Mouse (Mus musculus) left cerebral cortex, adult 18-20 months (tissue): ENCODE results near the gene Nat8f6. TPM values are rescaled to one million over a fixed set of nuclear protein-coding genes. Genes with fewer than 3 reads are reported as not detected.
A peak's percentile ranks its signal among the peaks of the same experiment; 100 is the strongest.
"Not testable (repeated sequence)": the region's sequence is repeated elsewhere in the genome, so short reads cannot be mapped to it uniquely, and the experiment has no call there.

ENCODE experiments used
- DNase-seq, 2 experiments: peaks; one replicate each; pipeline ENCODE4 v3.0.0; 2021 to 2022; ENCODE audit warnings: low spot score in 2 of 2, mixed read lengths in 1 of 2
- long read RNA-seq, 2 experiments: library from polyadenylated mRNA; stranded (forward); transcript quantifications; one replicate each; pipeline ENCODE4 v2.0.0; 2021
- total RNA-seq, 2 experiments: library from RNA; stranded (reverse); gene quantifications; 2 replicates each; pipeline ENCODE4 v1.2.3; 2021

Gene Nat8f6
- total RNA-seq: 1 to 10 TPM; 1.1 to 1.6 TPM
- long read RNA-seq, experiment 1, partial matches to known transcripts: 0 of 1 reads
- long read RNA-seq, experiment 1, other reads (novel, unspliced or antisense): 1 of 1 reads
- long read RNA-seq, experiment 2: 0 reads

DNA sequence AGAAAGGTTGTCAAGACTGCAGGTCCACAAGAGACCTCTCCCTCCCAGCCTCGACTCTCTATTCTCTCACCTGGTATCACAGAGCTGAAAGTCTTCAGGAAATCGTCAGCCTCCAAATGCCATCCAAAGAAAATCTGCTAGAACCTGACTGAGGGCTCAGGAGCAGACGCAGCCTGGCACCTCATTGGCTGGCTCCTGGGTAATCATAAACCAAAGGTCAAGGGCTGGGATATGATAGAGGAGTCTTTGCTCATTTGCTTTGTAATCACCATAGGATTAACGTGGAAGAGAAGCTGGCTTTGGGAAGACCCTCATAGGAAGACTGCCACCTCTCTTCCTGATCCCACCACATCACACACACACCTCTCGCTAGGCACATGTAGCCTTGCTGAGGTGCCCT is at the start of gene Nat8f6, which contains the start of gene Nat8f5:
Nat8f6 (minus strand) TSS at position 118 of the 400 bp plus-strand sequence.
Nat8f5 (minus strand) TSS at position 136 of the 400 bp plus-strand sequence.
- DNase-seq: no peak

DNA sequence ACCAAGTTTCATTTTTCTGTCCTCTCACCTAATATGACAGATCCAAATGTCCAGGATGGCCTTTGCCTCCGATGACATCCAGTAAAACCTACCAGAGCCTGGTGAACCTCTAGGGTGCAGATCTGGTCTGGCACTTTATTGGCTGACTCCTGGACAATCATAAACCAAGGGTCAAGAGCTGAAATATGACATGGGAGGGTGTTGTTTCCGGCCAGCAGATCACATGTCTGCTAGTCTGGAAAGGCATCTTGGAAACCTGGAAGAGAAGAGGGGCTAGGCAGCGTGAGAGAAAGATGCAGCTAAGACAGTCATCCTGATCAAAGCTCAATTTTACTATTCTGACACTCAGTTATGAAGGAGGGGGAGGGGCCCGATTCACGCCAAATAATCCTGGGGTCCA is 48.3 kb upstream of the Nat8f6 start, which contains the start of gene Nat8f2:
Nat8f2 (minus strand) TSS at position 153 of the 400 bp plus-strand sequence.
- DNase-seq: not testable (repeated sequence)

DNA sequence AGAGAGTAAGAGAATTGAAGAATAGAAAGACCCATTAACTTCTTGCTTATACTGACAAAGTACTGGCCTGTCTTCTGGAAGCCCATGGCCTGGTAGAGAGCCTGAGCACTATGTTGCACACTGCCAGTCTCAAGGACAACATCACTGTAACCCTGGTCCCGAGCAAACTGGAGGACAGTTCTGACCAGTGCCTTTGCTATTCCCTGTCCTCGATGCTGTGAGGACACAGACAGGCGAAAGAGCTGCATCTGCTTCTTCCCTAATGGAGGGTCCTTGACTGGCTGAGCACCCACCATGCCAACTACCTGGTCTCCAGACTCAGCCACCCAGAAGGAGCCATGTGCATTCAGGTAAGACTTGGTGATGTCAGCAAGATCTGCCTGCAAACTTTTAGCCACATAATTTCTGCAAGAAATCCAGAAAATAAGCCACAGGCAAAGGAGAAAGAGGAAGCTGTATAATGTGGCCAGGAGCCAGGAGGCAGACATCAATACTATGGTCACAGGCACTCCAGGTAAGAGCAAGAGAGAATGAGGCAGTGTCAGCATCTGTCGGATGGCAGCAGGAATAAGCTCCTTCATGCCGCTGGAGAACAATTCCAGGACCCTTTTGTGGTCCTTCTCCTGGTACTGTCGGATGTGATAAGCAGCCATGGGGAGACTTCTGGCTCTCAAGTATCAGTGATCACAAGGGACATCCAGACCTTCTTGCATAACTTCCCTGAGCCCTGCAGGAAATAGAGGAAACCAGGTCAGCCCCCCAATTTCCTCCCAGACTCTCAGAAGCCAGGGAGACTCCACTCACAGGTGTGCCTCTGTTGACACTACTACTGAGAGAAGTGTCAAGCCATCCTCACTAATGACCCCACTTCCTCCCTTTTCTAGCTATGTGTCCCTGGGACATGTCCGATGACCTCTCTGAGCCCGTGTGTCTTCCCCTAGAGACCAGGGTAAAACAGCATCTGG is 47.3 kb upstream of the Nat8f6 start:
- no peak for DNase-seq

DNA sequence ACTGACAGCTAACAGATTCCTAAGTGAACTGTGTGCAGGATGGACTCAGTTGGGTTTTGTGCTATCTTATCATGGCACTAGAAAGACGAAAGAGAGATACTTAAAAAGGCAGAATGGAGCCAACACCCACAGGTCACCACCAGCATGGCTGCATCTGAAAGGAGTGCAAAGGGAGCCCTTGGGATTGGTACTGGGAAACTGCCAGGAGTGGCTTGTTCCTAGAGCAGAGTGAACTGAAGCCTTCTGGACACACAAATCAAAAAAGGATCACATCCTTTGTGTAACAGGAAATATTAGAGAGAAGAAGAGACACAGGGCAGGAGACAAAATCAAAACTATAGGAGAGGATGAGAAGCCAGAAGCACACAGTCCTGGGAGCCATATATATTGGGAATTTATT is 46.2 kb upstream of the Nat8f6 start:
- DNase-seq: not testable (repeated sequence)

DNA sequence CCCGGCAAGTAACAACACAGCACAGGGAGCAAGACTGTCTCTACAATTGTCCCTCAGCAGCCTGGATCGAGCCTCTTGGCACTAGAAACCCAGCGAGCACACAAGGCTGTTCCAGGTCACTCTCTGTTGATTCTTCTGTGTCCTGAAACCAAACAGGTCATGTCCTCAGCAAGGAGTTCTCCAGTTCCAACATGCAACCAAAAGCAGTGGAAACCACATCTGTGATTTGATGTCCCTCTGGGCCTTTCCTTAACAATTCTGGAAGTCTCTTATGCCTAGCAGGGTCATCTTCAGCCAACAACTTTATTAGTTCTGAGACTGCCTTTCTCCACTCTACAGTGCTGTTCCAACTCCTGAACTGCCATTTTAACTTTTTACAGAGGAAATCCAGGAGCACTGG is 45.4 kb upstream of the Nat8f6 start:
- not testable (repeated sequence) for DNase-seq

DNA sequence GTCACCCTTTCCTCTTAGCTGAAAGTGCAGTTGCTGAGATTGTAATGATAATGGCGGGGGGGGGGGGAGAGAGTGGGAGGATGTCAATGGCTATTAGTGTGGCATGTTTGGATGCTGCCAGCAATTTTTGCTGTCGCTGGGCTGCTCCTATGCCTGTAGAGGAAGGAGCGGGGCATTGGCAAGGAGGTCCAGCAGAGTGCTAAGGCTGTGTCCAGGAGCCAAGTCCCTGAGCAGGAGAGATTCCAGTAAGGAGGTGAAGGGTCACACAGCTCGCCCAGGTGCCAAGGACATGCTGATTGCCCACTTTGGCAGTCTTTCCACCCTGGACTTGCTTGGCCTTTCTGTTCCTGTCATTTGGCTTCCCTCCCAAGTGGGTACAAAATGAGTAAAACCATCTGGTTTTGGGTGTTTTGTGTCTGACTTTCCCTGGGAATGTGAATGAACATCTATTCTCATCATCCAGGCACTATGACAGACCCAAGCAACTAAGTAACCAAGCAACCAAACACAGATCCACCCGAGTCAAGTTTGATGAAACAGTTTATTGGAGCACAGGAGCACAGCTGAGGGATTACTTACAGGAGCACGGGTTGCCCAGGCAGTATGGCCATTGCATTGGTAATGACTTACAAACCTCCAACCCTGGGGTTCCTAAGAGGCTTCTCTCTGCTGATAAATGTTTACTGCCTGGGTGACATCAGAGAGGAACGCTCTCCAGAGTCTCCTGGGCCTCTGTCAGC is 44.3 kb upstream of the Nat8f6 start:
- peak in 1 of 2 experiments; percentile 17 for DNase-seq

DNA sequence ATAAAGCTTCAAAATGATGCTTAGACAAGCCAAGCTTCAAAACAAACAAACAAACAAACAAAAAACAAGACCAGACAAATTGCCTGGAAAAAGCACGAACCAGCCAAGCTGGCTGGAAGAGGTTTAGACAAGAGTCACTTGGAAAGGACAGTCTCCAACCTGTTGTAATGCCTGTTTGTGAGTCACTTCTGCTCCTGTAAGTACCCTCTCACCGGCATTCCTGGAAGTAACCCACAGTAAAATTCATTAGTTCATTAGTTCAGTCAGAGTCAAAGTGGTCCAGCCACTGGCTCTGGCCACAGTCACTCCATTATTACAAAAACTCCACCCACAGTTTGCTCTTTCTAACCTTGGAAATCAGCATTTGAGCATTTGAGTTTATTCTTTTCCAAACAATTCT is 43.1 kb upstream of the Nat8f6 start:
- DNase-seq: no peak

DNA sequence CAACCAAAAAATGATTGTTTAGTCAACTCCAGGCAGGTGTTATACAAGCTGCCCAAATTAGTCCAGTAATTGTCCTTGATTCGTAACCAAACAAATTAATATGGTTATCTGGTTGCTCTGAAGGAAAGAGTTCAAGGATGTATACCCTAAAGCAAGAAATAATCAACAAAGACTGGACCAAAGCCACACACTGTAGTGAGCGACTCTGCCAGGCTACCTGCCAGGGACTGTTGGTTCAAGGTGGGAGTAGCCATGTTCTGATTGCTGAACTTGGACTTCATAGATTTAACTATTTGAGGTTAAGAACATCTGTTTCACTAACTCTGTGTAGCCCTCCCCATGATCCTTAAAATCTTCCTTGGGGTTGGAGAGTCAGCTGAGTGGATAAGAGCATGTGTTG is 42.4 kb upstream of the Nat8f6 start:
- no peak for DNase-seq

DNA sequence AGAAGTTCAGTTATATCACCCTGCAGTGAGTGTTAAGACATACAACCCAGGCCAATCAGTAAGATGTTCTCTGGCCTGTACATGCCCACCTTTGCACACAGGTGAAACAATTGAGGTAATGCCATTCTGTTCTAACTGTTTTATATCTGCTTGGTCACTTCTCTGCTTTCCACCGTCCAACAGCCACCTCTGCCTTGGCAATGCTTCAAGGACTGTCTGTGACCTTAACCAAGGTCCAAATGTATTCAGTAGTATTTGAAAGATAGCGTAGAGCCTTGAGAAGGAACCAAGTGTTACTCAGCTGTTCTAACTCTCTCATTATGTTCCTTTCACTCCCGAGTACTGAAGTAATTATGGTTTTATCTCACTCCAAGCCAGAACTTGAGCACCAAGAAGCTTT is 41.8 kb upstream of the Nat8f6 start:
- DNase-seq: no peak

DNA sequence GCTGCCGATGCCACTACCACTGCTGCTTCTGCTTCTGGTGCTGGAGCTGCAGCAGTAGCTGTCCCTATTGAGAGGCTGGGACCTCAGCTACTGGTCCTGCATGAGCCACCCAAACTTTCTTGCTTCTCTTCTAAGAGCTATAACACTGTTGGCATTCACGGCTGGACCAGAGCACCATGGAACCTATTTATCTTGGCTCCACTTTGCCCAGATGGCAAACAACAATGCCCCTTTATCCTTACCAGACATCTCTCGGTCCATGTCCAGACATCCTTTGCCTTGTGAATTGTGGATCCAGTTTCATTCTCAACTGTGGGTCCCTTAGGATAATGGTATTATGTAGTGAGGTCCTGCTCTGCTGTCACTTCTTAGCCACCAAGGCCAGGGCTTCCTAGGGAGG is 40.5 kb upstream of the Nat8f6 start:
- DNase-seq: no peak

DNA sequence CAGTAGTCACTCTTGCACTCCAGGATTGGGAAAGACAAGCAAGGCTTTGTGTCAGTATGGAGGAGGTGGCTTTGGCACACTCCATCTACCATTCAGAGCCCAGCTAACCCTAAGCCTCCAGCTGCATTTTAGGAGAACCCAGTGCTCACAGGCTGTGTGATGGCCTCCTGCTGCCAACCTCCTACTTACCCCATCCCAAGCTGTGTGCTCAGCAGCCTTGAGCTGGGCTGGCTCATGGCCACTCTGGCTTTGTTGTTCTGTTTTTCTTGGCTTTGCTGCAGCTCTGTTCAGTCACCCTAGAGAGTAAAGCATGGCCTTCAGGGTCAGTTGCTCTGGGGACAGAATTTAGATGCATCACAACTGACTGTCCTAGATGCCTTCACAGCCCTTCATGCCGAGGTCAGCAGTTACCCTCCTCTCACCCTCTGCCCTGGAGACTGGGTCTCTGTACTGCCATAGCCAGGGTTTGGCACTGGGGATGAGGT is 35.5 kb upstream of the Nat8f6 start:
- peak; percentile 35 to 49 for DNase-seq

DNA sequence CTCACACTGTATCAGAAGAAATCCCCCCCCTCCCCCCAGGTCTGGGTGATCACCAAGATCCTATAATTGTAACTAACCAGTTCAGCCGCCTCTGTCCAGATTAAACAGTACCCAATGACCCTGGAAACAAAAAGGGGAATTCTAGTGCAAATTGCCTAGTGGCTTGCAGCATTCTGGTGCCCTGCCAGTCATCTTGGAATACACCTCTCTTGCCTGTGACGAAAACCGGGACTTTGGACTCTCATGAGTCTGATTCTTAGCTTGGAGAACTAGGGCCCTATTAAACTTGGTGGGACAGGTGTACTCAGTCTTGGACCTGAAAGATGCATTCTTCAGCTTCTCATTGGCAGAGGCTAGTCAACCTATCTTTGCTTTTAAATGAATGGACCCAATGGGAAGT is 32.7 kb upstream of the Nat8f6 start:
- DNase-seq: no peak

DNA sequence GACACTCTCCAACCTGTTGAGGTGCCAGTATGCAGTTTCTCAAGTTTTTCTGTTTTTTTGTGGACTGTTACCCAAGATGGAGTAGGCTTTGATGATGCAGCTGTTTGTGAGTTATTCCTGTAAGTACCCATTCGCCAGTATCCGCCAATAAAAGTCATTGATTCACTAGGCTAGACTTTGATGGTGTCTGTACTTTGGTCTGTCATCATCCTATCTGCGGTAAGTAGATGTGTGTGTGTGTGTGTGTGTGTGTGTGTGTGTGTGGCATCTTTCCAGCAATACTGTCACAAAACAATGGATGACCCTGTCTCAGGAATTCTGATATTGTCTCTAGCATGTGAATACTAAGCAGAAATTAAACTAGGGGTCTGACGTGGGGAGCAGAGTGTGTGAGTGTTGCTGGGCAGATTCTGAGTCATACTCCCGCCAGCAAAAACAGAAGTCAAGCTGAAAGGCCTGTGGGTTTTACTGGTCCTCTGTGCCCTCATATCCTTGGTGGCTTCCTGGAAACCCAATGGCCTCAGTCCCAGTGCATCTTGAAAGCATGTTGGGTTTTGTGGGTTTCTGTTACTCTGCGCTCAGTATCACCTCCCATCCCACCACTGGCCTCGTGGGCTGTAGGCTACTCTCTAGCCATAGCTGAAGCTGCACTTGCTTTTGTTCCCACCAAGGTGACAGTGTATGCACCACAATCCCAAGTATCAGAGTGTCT is 30.5 kb upstream of the Nat8f6 start:
- no peak for DNase-seq

DNA sequence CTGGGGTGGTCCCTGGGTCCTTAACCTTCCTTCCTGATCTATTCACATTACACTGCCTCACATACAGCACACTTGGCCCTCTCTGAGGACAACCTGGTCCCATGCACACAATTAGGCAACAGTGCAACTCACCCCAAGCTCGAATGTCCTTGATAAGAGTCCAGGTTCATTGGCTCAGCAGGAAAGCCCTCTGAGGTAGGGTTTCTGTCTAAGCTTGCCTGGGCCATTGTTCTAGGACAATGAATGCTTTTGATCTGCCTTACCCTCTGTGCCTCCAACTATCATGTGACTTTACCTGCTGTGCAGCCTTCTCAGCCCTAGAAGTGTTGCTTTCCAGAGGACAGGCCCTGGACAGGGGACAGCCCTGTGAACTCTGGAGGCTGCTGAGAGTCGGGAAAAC is 28.5 kb upstream of the Nat8f6 start:
- DNase-seq: no peak

DNA sequence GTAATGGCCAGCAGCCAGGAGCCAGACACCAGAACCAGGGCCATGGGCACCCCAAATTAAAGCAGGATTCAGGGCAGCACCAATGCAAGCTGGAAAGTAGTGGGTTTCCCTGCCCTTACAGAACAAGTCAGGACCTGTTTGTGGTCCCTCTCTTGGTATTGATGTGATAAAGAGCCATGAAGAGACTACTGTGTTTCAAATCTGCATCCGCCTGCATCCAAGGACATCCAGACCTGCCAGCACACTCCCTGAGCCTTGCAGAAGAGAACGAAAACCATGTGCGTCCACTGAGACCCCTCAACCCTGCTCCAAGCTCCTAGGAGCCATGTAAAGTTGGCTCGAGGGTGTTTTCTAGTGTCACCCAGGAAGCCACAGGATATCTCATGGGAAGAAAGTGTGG is 27.4 kb upstream of the Nat8f6 start:
- no peak for DNase-seq

DNA sequence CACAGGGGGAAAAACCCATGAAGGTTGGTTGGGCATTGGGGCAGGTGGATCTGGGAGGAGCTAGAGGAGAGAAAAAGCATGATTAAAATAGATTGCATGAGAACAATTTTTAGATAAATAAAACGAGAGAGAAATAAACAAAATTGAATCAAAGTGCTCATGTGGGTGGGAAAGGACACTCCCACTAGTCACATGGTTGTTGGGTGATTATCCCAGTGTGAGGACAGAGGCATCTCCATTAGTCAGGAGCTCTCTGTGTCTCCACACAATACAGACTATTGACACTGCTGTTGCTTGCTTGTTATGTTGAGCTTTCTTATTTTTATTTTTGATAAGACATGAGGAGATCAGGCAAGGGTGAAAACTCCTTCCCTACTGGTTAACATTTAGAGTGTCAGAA is 26.2 kb upstream of the Nat8f6 start:
- no peak for DNase-seq

DNA sequence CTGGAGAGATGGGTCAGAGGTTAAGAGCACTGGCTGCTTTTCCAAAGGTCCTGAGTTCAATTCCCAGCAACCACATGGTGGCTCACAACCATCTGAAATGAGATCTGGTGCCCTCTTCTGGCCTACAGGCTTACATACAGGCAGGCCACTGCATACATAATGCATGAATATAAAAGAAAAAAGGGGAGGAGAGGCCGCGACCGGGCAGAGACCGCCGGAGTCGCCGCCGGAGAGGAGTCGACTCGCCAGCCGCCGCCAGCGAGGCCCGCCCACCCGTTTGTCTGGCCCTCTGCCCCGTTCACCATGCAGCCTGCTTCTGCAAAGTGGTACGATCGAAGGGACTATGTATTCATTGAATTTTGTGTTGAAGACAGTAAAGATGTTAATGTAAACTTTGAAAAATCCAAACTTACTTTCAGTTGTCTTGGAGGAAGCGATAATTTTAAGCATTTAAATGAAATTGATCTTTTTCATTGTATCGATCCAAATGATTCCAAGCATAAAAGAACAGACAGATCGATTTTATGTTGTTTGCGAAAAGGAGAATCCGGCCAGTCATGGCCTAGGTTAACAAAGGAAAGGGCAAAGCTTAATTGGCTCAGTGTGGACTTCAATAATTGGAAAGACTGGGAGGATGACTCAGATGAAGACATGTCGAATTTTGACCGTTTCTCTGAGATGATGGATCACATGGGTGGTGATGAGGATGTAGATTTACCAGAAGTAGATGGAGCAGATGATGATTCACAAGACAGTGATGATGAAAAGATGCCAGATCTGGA is 23.1 kb upstream of the Nat8f6 start:
- DNase-seq: not testable (repeated sequence)

DNA sequence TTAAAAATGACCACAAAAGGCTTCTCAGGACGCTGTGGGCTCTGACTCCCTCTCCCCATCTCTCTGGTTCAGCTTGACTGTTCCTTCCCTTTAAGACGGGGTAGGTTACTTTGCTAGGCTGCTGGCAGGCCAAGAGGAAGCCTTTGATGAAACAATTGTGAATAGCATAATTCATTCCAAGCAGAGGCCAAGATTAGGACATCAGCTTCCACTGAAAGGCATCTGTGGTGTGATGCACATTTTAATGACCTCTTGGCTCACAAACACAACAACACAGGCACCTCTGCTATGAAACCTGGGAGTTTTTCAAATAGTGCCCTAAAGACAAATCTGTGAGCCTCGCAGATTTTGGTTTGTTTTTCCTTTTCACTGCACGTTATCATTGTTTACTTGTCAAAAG is 19.2 kb upstream of the Nat8f6 start:
- DNase-seq: no peak

DNA sequence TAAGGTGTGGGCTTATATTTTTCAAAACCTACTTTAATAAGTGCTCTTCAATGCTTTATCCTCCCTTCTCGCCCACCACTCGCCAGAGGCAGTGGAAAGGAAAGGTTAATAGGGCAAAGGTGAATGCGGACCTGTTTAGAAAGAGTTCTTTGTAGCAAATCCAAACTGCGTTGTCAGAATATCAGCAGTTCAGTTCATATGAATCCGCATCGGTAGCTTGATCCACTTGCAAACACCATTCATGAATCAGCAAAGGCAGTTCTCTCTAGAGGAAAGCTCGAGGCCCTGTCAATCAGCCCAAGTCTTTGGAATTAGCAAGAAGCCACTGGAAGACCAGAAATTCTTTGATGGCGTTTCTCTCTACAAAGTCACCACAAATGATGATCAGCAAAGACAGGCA is 17.9 kb upstream of the Nat8f6 start:
- no peak for DNase-seq

DNA sequence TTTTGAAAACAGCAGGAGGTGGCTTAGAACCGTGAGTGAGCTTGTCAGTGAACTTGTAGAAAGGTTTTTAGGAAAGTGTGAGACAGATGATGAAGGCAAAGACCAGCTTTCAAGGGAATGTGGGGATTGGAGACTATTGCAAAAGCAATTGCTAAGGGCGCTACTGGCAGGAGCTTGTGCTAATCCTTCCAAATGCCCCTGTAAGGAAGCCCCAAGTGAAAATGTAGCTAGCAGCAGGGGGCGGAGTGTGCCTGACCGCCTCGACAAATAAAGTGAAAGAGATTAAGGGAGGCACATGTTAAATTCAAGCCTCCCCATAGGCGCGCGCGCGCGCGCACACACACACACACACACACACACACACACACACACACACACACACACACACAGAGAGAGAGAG is 16.6 kb upstream of the Nat8f6 start:
- not testable (repeated sequence) for DNase-seq
